Mouse (Mus musculus) retina, adult 2 months (tissue): Measurements from ENCODE around the gene Zbtb38.

Source experiments
- DNase-seq: peaks from one replicate; pipeline ENCODE4 v3.0.0-alpha.2; 2012; ENCODE audit warnings: low read depth, low spot score

Gene Zbtb38

DNA sequence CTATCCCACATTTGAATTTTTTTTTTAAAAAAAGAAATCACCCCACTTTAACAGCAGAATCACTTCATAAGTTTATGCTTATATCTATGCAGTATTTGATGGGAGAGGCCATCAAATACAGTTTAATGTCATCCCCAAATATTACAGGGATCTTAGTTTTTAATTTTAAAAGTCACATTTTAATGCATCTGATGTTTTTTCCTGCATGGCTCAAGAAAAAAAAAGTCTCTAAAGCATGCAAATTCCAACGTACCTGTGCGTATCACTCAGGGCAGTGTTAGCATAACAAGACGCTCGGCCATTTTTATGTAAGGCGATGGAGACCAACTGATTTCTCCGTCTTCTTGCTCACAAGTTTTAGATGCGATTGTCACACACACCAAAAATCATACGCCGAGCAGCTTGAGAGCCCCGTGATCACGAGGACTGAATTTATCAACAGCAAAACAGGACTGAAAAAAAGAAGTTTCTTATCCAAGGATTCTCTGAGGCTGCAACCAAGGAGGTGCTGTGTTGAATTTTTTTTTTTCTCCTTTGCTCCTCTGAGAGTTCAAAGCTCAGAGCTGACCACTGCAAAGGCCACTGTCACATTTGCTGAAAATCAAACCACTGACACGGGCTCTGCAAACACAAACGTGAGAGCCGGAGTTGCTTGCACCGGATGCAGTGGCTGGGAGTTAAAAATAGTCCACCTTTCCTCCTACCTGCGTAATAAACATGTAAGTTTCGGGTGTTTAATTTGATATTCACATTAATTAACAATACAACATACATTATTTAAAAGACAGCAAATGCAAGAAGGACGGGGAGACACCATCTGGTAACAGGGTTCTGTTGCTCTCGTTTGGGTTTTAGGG lies 21.4 kb downstream of the Zbtb38 start:
- DNase-seq: no peak

DNA sequence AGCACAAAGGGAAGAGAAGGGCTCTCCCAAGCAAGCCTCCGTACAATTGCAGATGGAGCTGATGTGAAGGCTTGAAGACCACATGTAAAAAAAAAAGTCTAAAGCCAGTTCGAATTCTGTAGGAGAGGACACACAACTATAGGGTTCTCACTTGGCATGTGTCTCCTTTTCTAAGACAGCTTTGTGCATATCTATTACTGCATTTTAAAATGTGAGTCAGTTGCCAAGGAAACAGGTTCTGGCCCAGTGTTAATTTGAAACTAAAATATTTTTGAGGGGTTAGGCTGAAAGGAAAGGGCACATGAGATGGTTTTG lies 22.4 kb downstream of the Zbtb38 start:
- no peak for DNase-seq

DNA sequence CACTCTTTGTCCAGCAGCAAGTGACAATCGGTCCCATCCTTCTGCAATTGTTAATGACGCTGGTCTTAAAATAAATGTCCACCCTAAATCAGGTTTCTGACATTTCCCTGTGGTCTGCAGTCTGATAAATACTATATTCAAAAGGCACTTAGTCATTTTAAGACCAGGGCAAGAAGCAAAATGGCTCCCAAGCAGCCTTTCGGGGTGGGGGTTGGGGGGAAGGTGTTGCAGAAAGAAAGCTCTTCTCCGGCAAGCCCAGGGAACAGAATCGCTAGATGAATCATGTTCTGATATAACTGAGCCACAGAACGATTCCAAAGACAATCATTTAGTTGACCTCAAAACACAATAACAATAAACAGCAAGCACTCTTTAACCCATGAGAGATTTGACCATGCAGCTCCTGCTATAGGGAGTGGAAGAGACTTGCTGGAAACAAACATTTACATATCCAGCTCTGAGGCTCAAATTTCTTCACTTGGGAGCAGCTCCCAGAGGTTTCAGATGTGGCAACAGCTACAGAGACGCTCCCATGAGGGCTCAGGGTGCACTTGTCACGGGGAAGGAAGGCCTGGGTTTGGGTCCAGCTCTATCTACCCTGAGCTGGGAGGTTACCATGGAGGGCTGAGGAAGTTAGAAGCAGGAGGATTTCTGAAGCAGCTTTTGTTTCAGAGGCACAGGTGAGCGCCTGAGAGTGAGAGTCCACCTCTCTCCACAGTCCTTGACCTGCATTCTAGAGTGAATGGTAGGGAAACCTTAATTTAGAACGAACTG lies 22.9 kb downstream of the Zbtb38 start:
- DNase-seq: no peak

DNA sequence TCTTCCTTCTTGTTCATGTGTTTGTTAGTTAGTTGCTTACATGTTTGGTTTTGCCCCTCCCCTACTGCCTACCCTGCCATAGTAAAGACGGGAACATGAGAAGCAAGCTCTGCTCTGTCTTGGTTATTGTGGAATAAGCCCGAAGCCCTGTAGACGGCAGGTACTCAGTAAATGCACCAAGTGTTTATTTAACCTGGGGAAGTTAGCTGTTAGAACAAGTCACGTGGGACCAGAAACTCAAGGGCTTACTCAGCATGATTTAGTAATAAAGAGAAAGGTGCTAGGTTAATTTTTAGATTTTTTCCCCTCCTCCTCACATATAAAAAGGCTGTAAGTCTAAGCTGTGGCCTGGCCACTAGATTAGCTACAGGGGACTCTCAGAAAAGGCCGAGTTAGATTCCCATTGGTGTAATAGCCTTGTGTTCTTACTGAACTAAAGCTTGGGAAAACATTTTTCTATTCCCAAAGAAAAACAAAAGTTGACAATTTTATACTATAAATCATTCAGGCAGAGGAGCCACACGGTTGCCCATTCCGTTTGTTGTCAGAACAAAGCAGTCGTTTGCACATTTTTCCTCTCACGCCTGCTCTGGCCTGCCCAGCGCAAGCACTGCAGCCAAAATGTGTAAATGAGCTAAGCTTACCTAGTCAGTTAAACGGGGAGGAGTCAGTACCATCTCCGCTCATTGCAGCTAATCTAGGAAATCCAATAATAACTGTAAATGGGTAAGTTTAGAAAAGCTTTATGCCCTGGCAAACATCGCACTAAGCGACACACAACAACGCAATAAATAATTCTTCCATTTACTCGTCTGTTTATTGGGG lies 24.1 kb downstream of the Zbtb38 start:
- no peak for DNase-seq

DNA sequence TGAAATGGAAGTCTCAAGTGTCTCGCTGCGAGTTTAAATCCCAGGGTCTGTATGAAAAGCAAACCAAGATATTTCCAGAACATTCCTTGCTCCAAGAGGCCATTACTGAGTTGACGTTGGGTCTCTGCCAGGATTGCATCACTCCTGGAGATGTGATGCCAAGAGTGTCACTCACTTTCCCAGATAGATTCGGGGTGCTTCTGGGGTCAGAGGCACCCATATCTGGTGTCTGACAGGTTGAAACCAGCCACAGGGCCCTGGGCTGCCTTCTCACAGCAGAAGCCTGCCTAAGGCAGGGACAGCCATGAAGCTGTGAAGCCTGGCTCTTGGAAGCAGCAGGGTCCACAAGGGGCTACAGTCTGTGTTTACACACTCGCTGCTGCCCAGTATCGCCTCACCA lies 24.9 kb downstream of the Zbtb38 start:
- DNase-seq: no peak

DNA sequence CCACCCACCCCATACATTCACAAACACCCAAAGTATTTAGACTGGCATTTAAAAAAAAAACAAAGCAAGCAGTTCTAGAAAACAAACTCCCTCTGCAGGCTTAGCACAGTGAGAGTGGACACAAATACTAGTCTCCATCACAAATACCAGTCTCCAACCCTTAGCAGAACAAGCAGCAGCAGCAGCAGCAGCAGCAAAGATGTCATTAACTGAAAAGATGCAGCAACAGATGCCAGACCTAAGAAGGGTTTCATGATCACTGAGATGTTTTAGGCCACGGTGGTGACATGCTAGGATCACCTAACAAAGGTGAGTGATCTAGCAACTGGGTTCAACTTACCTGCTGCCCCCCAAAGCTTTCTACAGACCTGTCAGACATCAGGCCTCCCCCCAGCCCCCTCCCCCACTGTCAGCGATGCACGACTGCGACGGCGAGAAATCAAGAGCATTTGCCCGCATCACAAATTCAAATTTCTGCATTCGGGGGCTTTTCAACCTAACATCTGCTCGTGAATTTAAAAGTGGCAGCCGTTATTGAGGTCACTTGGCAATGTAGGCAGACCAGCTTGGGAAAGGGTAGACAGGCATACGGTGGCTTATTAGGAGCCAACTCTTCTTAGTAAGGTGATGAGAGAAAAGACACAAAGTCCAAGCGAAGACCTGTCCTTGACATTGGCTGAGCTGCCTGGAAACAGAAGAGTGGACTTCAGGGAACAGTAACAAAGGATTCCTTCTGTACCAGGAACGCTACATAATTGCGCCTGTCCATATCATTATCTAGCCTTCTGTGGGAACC lies 26.1 kb downstream of the Zbtb38 start:
- no peak for DNase-seq

DNA sequence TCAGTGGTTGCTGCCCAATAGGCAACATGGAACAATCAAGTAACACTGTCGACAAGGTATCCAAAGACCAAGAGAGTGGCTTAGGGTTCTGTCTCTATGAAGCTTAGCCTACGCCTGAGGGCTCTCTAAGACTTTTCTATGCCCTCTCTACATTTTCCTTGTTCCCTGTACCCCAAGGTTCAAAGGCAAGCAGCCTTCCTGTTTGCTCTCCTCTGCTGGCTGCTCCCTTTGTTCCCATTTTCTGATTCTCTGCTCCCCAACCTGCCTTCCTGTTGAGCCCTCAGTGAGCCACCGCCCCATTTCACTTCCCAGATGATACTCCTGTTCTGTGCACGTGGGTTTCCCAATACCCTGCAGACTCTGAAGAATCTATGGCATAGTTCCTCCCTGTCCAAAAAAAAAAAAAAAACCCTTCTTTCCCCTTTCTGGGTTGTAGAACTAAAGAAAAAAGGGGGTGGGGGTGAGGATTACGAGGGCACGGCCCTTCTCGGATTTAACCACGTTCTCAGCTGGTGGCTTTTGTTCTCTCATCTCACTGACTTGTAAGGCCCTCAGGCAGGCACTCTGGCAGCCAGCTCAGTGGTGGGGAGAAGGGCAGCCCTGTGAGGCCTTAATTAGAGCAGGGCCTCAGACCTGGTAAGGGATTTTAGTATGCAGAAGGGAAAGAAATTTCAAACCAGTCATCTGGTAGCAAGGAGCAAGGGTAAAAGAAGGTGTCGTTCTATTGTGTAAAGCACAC lies 26.9 kb downstream of the Zbtb38 start:
- no peak for DNase-seq

DNA sequence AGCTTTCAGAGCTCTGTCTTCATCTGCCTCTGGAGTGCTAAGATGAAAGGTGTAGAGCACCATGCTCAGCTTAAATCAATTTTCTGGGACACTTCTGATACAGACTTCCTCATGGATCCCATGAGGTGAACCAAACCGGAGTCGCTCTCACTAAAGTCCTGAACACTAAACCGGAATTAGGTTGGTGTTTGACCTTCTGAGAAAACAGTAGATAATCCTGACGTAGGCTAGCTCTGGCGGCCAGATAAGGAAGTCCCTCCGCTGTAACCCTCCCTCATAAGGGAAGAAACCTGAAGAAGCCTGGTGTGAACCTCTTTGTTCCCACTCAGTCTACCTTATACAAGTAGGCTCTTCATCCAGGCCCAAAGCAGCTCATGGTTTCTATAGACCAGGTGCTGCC lies 29.0 kb downstream of the Zbtb38 start:
- no peak for DNase-seq

DNA sequence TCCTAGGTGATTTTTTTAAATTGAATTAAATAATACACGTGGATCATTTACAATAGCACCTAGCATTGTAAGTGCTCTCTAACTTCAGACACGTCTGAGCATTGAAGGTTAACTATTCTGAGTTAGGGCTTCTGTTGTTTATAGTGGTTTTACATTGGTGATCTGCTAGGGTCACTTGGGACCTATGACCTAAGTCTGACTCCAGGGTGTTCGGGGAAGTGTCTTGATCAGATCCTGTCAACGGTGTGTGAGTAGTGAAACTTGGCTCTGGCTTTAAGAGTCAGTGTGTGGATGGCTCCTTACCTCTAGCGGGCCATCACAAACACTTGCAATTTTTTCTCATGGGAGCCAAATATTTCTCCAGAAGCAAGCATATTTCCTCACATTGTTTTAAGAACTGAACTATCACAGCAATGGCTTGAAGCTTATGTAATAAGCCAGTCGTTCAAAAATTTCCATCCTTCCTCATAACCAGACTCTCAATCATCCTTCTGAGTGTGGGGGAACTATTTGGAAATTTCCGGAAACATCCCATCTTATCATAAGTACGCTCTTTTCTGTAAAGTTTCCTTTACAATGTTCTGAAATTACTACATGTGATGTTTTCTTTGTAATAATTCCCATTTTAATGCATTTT lies 31.4 kb downstream of the Zbtb38 start:
- no peak for DNase-seq

DNA sequence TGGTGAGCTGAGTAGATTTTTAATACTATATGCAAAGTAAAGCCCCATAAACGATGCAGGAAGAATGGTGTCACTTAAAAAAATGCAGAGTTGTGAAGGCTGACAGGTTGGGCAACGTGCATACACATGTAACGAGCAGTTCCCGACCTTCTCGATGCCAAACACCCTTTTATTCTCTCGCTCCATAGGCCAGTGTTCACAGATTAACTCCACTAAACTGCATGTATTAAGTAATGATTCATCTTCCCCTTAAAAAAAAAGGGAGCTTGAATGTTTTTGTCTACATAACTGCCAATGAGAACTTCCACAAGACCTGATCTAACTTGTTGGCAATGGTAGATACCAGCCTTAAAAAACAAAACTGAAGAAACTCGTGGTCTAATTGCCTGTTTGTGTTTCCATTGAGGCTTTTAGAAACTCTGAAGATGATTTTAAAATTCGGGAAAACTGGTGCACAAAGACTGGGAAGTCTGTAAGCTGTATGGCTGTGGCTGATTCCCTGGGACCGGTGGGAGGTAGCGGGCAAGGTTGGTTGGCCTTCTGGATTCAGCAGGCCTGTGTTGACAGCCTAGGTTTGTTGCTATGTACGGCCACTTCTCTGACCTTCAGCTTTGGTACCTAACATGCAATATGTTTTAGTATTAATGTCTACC lies 32.0 kb downstream of the Zbtb38 start:
- DNase-seq: no peak

DNA sequence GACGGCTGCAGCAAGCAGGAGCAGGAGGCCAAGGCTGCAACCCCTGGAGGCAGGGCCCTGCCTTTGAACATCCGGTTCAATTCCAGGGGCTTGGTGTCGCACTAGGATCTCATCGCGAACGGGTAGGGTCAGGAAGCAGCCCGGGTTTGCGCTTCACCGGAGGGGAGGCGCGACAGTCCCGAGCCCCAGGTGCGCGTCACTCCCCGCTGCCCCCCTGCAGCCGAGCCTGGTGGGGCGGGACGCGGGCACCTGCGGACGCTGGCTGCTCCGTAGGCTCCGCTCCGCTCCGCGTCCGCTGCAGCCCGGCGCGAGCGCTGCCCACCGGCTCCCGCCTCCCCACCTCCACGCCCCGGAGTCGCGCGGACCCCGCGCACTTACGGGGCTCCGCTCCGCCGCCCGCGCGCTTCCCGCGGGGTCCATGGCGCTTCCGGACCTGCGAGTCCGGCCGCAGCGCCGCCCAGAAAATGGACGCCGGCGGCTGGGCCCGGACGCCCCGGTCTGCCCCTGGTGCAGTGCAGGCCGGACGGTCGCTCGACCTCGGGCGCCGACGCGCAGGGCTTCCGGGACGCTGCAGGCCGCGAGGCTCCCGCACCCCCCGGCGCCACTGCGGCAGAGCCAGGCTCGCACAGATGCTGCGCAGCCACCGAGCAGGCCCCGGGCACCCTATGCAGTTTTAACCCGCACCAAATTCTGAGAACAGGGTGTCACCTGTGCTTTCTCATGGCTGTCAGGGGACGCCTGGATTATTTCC lies 33.0 kb downstream of the Zbtb38 start:
- DNase-seq: no peak

DNA sequence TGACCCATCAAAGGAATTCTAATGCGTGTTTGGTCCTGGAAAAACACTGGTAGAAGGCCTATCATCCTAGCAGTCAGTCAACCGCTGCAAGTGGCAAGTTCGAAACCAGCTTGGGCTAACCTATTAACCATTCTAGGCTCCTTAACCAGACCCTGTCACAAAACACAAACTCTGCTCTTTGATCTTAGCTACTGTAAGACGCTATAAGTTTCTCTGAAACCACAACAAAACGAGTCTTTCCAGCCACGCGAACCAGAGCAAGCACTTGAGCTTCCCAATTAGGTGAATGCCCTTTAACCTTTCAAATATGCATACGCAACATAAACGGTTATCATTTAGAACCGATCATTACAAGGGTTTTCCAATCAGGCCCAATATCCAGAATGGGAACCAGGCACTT lies 33.7 kb downstream of the Zbtb38 start:
- no peak for DNase-seq

DNA sequence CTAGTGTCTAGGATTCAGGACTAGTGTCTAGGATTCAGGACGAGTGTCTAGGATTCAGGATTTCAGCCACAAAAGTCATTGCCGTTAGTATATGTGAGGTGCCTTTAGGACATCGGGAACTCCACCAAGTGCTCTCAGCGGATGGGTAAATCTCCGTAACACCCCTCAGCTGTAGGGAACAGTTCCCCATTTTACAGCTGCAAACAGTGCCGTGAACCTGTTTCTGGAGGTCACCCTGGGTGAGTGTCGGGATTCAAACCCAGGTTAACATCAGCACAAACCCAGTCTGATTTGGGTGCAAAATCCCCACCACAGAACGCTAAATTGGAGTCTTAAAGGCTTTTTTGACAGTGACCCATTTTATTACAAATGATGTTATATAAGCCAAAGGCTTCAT lies 34.2 kb downstream of the Zbtb38 start:
- no peak for DNase-seq

DNA sequence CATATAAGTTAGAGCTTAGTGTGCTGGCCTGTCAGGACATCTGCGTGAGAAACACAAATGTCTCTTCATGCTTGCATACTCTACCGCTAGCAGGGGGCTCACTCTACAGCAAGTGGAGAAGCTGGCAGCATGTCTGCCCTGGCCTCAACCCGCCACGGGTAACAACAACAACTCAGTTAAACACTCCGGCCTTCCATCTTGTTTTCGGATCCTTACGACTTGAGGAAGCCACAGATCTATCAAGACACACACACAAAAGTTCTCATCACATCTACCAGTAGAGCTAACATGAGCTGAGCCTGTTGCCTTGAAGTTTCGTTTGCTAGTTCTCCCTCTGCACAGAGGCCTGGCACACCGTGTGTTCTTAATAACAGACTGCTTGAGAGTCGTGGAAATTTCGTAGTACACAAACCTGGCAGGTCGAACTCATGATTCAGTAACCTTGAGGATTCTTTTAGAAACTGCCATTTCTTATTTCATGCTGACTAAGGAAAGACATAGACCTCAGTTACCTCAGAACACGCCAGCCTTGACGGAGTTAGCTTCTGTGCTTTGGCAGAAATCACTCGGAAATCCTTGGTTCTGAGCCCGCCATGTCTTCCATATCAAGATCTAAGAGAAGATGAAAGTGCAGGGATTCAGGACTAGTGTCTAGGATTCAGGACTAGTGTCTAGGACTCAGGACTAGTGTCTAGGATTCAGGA lies 34.8 kb downstream of the Zbtb38 start:
- no peak for DNase-seq

DNA sequence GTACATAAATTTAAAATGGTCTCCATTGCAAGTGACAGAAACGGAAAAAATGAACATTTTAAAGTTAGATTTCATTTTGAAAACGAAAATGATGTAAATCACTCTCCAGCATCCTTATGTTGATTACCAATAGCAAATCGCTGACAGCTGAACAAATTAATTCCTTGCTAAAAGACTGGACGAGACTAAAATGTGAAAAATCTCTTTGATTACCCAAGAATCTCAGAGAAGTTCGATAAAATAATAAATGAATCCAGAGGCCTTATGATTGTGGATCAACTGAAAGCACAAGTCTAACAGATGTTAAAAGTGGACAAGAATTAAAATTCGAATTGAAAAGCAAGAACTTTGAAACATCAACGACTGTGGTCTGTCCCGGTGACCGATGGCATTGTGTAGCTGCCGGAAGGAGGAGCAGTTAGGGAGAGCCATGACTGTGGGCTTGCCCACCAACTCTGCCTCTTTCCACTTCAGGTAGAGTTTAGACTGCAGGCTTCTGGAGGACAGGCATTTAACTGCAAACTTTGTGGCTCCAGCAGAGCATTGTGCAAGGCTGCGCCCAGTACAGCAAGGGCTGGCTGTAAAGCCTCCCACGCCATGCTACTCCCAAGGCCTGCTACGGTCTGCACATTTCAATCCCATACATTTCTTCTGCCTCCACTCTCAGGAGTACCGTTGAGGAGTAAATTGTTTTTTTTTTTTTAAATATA lies 35.7 kb downstream of the Zbtb38 start:
- no peak for DNase-seq

DNA sequence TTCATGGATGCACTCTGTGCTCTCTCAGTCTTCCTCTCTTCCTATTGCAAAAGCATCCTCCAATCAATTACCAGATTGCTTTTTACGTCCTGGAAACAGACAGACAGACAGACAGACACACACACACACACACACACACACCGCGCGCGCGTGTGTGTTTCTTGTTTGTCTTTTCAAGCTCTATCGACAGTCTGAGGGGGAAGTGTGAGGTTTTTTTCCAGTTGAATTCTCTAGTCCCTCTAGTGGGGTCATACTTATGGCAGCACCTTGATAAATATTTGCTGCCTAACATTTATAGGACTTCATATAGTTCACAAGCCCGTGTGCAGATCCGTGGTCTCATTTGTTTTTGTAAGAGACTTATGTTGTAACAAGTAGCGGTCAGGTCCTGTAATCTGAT lies 36.5 kb downstream of the Zbtb38 start:
- DNase-seq: no peak

DNA sequence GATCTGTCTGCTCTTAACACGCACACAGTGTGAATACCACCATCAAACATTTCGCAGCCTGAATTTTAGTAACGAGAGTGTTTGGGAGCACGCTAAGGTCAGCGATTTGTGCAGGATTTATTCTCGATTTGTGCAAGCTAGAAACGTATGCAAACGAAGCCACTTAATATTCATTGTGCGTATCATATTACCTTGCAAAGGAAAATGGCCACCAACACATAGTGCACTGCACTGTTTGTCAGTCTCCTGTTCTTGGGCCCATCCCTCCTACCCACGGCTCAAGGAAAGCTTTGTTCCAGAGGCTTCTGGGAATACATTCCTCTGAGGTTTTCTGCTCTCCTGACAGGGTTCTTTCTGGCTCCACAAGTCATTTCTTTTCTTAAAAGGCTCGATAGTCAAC lies 37.5 kb downstream of the Zbtb38 start:
- DNase-seq: no peak
